Mouse (Mus musculus) myocyte (in vitro differentiated cells): ENCODE data around the gene Smarcb1. TPM values are rescaled to one million over a fixed set of nuclear protein-coding genes. Genes with fewer than 3 reads are reported as not detected.
A peak's percentile ranks its signal among the peaks of the same experiment; 100 is the strongest.
"Not testable (repeated sequence)": the region's sequence is repeated elsewhere in the genome, so short reads cannot be mapped to it uniquely, and the experiment has no call there.

Experiments used
- H3K27me3 ChIP-seq: one replicate; pipeline ENCODE4 v1.6.1; 2011; ENCODE audit not compliant: control insufficient read depth, insufficient read depth, insufficient read length
- H3K36me3 ChIP-seq: one replicate; pipeline ENCODE4 v1.6.1; 2011; ENCODE audit not compliant: control insufficient read depth, insufficient read depth
- H3K4me2 ChIP-seq: one replicate; pipeline ENCODE4 v1.6.1; 2011; ENCODE audit warnings: low read depth, control low read depth
- H3K4me3 ChIP-seq: one replicate; pipeline ENCODE4 v1.5.1; 2011; ENCODE audit warnings: mild to moderate bottlenecking, control low read depth, moderate library complexity
- H3K79me2 ChIP-seq: one replicate; pipeline ENCODE4 v1.6.1; 2011; ENCODE audit not compliant: control insufficient read depth, insufficient read depth
- H3ac ChIP-seq: one replicate; pipeline ENCODE4 v1.6.1; 2011; ENCODE audit not compliant: control insufficient read depth, insufficient read length
- CEBPB ChIP-seq: IDR thresholded peaks from 2 replicates; pipeline ENCODE4 v1.6.1; 2011; ENCODE audit warnings: mild to moderate bottlenecking, moderate library complexity; ENCODE audit not compliant: poor library complexity, insufficient read depth, severe bottlenecking
- E2F4 ChIP-seq: IDR thresholded peaks from one replicate; pipeline ENCODE4 v1.6.1; 2011; ENCODE audit warnings: mild to moderate bottlenecking, control low read depth, moderate library complexity; ENCODE audit not compliant: insufficient read depth
- MAX ChIP-seq: IDR thresholded peaks from one replicate; pipeline ENCODE4 v1.6.1; 2011; ENCODE audit warnings: low read depth, mild to moderate bottlenecking, control low read depth
- MYOD1 ChIP-seq, 3 experiments: IDR thresholded peaks; one replicate each; pipeline ENCODE4 v1.6.1; 2011; ENCODE audit warnings: control low read depth in 2 of 3, low read depth in 2 of 3, mild to moderate bottlenecking in 2 of 3, moderate library complexity in 1 of 3; ENCODE audit not compliant: insufficient read length in 2 of 3, control insufficient read depth in 1 of 3
- MYOG ChIP-seq, 3 experiments: IDR thresholded peaks; one replicate each; pipeline ENCODE4 v1.6.1; 2011; ENCODE audit warnings: control low read depth in 2 of 3, low read depth in 2 of 3, mild to moderate bottlenecking in 2 of 3; ENCODE audit not compliant: insufficient read length in 2 of 3, control insufficient read depth in 1 of 3, insufficient read depth in 1 of 3
- POLR2A ChIP-seq: IDR thresholded peaks from one replicate; pipeline ENCODE4 v1.6.1; 2011; ENCODE audit warnings: low read depth, mild to moderate bottlenecking, control low read depth, moderate library complexity; ENCODE audit not compliant: insufficient read length
- POLR2AphosphoS2 ChIP-seq: IDR thresholded peaks from one replicate; pipeline ENCODE4 v1.6.1; 2011; ENCODE audit warnings: low read depth, control low read depth; ENCODE audit not compliant: insufficient read length
- REST ChIP-seq: IDR thresholded peaks from one replicate; pipeline ENCODE4 v1.6.1; 2011; ENCODE audit warnings: mild to moderate bottlenecking, control low read depth, moderate library complexity; ENCODE audit not compliant: insufficient read depth, insufficient read length
- SRF ChIP-seq: IDR thresholded peaks from one replicate; pipeline ENCODE4 v1.6.1; 2011; ENCODE audit warnings: low read depth; ENCODE audit not compliant: control insufficient read depth, insufficient read length
- TCF12 ChIP-seq: IDR thresholded peaks from one replicate; pipeline ENCODE4 v1.6.1; 2011; ENCODE audit warnings: mild to moderate bottlenecking, control low read depth; ENCODE audit not compliant: poor library complexity, insufficient read depth, severe bottlenecking
- TCF3 ChIP-seq: IDR thresholded peaks from one replicate; pipeline ENCODE4 v1.6.1; 2011; ENCODE audit warnings: low read depth, control low read depth; ENCODE audit not compliant: insufficient read length
- USF1 ChIP-seq: IDR thresholded peaks from one replicate; pipeline ENCODE4 v1.6.1; 2011; ENCODE audit warnings: low read depth, mild to moderate bottlenecking, control low read depth, moderate library complexity
- polyA plus RNA-seq: library from polyadenylated mRNA; unstranded; fragments of >200 nt; fragmentation: generic; extraction: Trizol; gene quantifications from one replicate; pipeline ENCODE4 v1.2.1, GENCODE M21; 2012; ENCODE audit warnings: missing spikeins

Gene Smarcb1
- polyA plus RNA-seq, 1 experiment = 142 TPM

DNA sequence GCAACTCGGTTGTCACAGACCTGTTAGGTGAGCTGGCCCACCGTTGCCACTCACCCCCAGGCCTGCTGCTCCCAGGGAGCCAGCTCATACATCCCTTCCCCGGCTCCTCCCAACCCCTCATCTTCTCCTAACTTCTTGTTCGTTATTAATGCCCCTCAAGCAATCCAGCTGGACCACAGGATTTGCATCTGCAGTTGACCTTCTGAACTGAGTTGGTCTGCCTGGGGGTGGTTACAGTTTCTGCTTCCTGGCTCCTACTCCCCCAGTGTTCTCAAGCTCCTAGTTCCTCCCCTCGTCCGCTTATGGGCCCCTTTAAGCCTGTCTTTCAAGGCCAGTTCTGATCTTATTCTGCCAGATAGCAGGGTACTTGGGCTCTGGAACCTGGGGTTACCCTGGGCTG lies 26.8 kb downstream of the Smarcb1 start:
- TF ChIP-seq CEBPB (no peak), POLR2AphosphoS2 (no peak), TCF12 (no peak), POLR2A (no peak), MYOD1 (IDR thresholded peaks at IDR 0.05; ENCODE audit: control insufficient read depth in 1 of 3, insufficient read length in 2 of 3, low read depth in 2 of 3) (no peak), SRF (no peak), TCF3 (no peak), REST (no peak), USF1 (no peak), E2F4 (no peak)
- H3K27me3 ChIP-seq = no peaks in the 10 kb centered on the region
- no peak overlapping the region for H3ac ChIP-seq
- H3K79me2 ChIP-seq = no peaks in the 10 kb centered on the region
- no peak overlapping the region for H3K4me2 ChIP-seq
- H3K4me3 ChIP-seq = no peak overlapping the region
- peaks cover 11% of the 10 kb centered on the region for H3K36me3 ChIP-seq

DNA sequence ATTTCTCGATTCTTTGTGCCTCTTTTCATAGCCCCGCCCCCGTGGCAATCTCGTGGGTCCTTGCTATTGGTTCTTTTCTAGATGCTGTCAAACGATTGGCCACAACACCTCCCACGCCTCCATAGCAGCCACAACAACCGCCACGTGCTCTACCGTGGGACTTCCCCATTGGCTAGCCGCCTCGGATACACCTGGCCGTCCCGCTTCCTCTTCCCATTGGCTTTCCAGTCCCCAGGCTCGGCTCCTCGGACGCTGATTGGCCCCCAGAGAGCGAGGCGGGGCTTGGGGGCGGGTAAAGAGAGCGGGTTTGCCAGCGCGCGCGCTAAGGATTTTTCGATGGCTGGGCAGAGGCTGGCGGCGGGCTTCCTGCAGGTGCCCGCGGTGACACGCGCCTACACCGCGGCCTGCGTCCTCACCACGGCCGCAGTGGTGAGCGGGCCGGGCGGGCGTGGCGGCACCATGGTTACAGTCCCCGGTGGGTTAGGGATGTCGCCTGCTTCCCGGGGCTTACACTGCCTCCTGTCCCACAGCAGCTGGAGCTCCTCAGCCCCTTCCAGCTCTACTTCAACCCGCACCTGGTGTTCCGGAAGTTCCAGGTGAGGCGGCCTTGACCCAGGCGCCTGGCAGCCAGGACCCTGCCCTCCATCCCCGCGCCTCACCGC lies 28.2 kb downstream of the Smarcb1 start, which contains the start of gene Derl3:
Derl3 (plus strand) TSS at position 325 of the 662 bp plus-strand sequence.
- Histone ChIP-seq H3ac (no peak within 1 kb of the TSS), H3K4me2 (no peak within 1 kb of the TSS), H3K27me3 (no peaks in the 10 kb centered on the region), H3K79me2 (no peaks in the 10 kb centered on the region), H3K4me3 (no peak within 1 kb of the TSS), H3K36me3 (peaks cover 11% of the 10 kb centered on the region)
- TF ChIP-seq POLR2AphosphoS2 (peak; percentile 19), POLR2A (no peak), MYOD1 (IDR thresholded peaks at IDR 0.05; ENCODE audit: control insufficient read depth in 1 of 3, insufficient read length in 2 of 3, low read depth in 2 of 3) (no peak)

DNA sequence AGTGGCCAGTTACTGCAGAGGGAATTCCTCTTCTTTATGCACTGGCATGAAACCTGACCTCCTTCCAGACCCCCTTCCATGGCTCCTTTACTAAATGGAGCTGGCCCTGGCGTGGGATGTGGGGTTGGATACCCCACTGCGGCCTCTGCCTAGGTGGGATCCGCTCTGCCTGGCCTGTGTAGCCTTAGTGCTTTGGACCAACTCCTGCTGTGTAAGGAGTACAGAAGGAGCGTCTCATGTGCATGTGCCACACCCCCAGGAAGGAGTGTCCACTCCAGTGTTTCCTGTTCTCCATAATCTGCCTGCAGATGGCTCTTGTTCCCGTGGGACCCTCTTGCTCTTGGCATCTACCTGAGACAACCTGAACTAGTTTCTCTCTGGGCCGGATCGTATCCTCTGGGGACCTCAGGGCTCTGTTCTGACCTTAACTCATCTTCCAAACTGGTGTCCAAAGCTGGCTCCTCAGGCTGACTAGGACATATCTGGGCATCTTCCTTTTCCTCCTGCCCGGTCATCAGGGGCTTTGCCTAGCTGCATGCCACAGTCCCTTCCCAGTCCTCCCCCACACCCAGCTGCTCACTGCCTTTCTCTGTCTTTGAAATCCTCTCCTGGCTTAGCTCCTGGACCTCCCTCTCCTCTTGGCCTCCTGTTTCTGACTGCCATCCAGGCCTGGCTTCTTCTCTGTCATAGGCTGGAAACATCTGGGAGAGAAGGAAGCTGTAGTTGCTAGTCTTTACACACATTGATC lies 31.8 kb downstream of the Smarcb1 start:
- no peaks in the 10 kb centered on the region for H3K27me3 ChIP-seq
- H3K36me3 ChIP-seq = no peaks in the 10 kb centered on the region
- no peak overlapping the region for H3K4me2 ChIP-seq
- no peak overlapping the region for H3K4me3 ChIP-seq
- no peaks in the 10 kb centered on the region for H3K79me2 ChIP-seq
- no peak for TF ChIP-seq TCF12
- TF ChIP-seq MYOD1 (IDR thresholded peaks at IDR 0.05; ENCODE audit: control insufficient read depth in 1 of 3, insufficient read length in 2 of 3, low read depth in 2 of 3) = peak in 1 of 3 experiments; percentile 62
- TF ChIP-seq MYOG (IDR thresholded peaks at IDR 0.05; ENCODE audit: control insufficient read depth in 1 of 3, insufficient read depth in 1 of 3, insufficient read length in 2 of 3, low read depth in 2 of 3) = peak in 1 of 3 experiments; percentile 15
- no peak for TF ChIP-seq USF1
- no peak for TF ChIP-seq CEBPB
- TF ChIP-seq TCF3 = no peak
- TF ChIP-seq POLR2AphosphoS2 = peak; percentile 39
- no peak for TF ChIP-seq MAX
- no peak for TF ChIP-seq POLR2A
- no peak overlapping the region for H3ac ChIP-seq

DNA sequence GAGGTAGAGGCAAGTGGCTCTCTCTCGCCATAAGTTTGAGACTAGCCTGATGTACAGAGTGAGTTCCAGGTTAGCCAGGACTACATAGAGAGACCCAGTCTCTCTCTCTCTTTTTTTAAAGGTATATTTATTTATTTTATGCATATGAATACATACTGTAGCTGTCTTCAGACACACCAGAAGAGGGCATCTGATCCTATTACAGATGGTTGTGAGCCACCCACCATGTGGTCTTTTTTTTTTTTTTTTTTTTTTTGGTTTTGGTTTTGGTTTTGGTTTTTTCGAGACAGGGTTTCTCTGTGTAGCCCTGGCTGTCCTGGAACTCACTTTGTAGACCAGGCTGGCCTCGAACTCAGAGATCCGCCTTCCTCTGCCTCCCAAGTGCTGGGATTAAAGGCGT lies 33.9 kb downstream of the Smarcb1 start:
- H3K79me2 ChIP-seq, H3ac ChIP-seq, H3K4me3 ChIP-seq, H3K27me3 ChIP-seq, H3K4me2 ChIP-seq, H3K36me3 ChIP-seq: not testable (repeated sequence)

DNA sequence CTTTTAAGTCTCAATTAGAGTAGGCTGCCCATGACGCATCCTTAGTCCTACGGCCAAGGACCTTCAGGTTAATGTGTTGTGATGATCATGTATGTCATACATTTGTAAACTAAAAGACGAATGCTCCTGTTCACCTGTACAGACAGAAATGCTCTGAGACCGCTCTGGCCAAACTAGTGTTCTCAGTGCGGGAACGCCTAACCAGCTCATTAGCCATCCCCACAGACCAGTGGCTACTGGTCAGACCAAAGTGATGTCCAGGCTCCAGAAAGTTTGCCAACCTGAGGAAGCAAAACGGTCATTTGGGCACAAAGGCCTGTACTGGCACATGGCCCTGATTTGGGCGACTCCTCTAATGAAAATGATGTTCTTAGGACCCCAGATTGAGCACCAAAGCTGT lies 36.7 kb downstream of the Smarcb1 start:
- Histone ChIP-seq H3K4me2 (no peak overlapping the region), H3K4me3 (no peak overlapping the region)

More for the DNA sequence above, 36.7 kb downstream of the Smarcb1 start:
- H3K36me3 ChIP-seq = no peaks in the 10 kb centered on the region
- TF ChIP-seq MAX = no peak
- no peak for TF ChIP-seq MYOG (IDR thresholded peaks at IDR 0.05; ENCODE audit: control insufficient read depth in 1 of 3, insufficient read depth in 1 of 3, insufficient read length in 2 of 3, low read depth in 2 of 3)
- TF ChIP-seq POLR2AphosphoS2 = no peak
- no peak for TF ChIP-seq REST
- no peak for TF ChIP-seq MYOD1 (IDR thresholded peaks at IDR 0.05; ENCODE audit: control insufficient read depth in 1 of 3, insufficient read length in 2 of 3, low read depth in 2 of 3)
- TF ChIP-seq CEBPB = no peak
- no peak for TF ChIP-seq TCF3
- no peak for TF ChIP-seq E2F4
- TF ChIP-seq TCF12 = no peak
- TF ChIP-seq POLR2A = no peak
- no peak for TF ChIP-seq USF1
- no peak for TF ChIP-seq SRF
- H3K79me2 ChIP-seq = no peaks in the 10 kb centered on the region
- H3K27me3 ChIP-seq = no peaks in the 10 kb centered on the region
- H3ac ChIP-seq = no peak overlapping the region
